Mouse (Mus musculus) activated CD4-positive, CD25-positive, alpha-beta regulatory T cell, adult 4 months (primary cell): ENCODE measurements around the gene Sult2b1. TPM values are rescaled to one million over a fixed set of nuclear protein-coding genes. Genes with fewer than 3 reads are reported as not detected.
A peak's percentile ranks its signal among the peaks of the same experiment; 100 is the strongest.

Experiments used
- ATAC-seq: one replicate; pipeline ENCODE4 v1.8.0; 2017
- polyA plus RNA-seq, 2 experiments: library from polyadenylated mRNA; unstranded; fragments of 100-300 nt; shearing (Covaris generic); gene quantifications; one replicate each; pipeline ENCODE4 v1.2.1; 2017

Gene Sult2b1
- polyA plus RNA-seq, 2 experiments from 2014 or later = 2.5 to 6.6 TPM

DNA sequence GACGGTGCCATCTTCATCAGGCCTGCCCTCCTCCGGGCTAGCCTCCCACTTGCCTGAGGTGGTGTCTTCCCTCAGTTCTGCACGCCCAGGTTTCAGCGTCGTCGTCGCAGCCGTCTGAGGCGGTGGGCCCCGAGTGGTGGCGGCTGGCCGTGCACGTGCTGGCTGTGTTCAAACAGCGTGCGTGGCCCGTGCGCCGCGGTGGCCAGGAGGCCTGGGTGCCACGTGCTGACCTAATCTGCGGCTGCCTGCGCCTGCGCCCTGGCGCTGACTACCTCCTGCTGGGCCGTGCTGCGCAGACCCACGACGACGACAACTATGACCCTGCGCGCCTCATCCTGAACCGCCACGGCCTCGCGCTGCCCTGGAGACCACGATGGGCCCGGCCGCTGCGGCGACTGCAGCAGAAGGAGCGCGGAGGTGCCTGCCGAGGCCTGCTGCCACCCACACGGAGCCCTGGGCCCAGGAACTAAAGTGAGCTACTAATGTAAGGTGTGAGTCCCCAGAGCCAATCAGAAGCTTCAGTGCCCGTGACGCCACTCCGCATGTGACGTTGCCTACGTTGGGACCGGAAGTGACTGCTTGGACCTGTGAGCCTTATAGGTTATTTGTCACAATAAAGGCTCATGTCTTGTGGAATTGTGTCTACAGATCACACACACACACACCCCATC lies 90.4 kb downstream of the Sult2b1 start, which contains the start of gene Sec1:
Gene Sec1, minus strand, starts transcription at position 482 of the 671 bp plus-strand sequence.
- no peak for ATAC-seq

- ATAC-seq = no peak
These were observed 92.1 kb downstream of the Sult2b1 start for GRCm38 (mm10) chr7:45692364-45692763.

GRCm38 (mm10) chr7:45689800-45690199 lies 94.7 kb downstream of the Sult2b1 start:
- ATAC-seq = no peak

- no peak for ATAC-seq
These were observed 95.4 kb downstream of the Sult2b1 start for GRCm38 (mm10) chr7:45689099-45689498.

DNA sequence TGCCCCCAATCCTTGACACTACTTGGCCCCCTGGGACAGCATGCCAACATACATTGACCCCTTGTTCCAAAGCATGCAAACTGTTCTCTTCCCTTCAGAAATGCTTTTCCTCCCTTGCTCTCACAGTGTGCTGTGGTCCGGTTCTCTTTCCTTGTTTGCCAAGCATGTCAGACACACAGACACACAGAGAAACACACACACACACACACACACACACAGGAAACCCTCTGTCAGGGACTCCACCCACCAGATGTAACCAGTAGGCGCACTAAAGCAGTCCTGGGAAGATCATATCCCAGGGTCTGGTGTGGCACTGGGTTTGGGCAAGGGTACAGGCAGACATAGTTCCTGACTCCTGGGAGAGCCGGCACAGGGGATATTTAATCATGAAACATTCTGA lies 97.6 kb downstream of the Sult2b1 start:
- no peak for ATAC-seq

GRCm38 (mm10) chr7:45685811-45686210 lies 98.7 kb downstream of the Sult2b1 start:
- ATAC-seq = no peak

DNA sequence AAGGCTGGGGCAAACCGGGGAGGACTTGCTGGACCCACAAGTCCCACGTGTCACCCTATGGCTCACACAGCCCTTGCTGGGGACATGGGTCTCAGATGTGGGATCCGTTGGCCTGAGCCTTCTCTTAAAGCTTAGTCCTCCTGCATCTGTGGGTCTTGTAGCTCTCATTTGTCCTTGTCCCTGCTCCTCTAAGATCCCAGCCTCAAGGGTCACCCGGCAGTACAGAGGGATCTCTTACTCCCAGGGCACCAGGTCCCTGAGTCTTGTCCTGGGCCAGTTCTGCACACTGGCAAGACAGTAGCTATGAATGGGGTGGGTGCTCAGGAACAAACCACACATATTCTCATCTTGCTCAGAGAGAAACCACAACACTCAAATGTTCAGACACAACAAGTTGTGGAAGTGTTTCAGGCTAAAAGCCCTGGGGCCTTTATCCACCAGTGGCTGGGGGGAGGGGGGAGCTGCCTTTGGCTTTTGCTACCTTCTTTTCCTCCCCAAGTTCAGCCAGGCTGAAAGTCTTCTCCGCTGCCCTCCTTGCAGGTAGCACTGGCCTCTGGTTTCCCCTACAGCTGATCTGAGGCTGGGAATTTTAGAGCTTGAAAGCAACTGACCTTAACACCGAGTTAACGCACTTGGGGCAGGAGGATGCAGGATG lies 100.9 kb downstream of the Sult2b1 start, which contains the start of gene Ntn5:
Gene Ntn5, plus strand, starts transcription at position 627 of the 655 bp plus-strand sequence.
- ATAC-seq = no peak

- ATAC-seq = peak; percentile 66
These were observed 102.0 kb downstream of the Sult2b1 start for GRCm38 (mm10) chr7:45682144-45683126.

DNA sequence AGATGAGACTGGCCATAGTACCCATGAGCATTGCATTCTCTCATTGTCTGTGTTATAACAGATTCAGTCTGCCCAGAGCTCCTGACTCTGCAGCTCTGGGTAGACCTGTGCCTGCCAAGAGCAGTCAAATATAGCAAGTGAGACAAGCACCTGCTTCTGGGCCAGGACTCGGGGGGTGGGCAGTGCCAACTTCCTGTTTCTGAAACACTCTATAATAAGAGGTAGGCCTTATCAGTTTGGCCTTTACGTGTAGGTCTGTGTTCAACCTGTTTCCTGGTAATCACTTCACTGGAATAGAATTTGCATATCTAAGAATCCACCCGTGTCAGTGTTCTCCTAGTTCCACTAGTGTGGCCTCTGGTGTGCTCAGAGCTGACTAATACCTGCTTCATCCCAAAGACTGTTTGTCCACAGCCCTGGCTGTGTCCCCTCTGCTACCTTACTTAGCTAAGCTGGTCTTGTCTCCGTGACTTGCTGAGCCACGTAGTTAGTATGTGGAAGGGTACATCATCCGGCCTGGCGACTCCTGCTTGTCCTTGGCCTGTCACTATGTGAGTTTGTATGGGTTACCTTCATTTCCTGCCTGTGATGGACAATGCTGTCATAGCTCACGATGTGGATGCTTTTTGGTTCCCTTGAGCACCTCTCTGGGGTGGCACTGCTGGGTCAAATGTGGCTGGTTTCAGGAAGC lies 103.3 kb downstream of the Sult2b1 start:
- ATAC-seq = peak; percentile 50

Other genes starting within 250 kb of the Sult2b1 start
- gene Hsd17b14, start 229.8 kb downstream of the Sult2b1 start, polyA plus RNA-seq = not detected
- gene Bcat2, start 214.5 kb downstream of the Sult2b1 start, polyA plus RNA-seq = 10 to 100 TPM; 40.9 to 56.9 TPM
- not detected for gene Fgf21, start 169.2 kb downstream of the Sult2b1 start, polyA plus RNA-seq
- gene Fut1, start 167.4 kb downstream of the Sult2b1 start, polyA plus RNA-seq = not detected
- not detected for gene Izumo1, start 162.9 kb downstream of the Sult2b1 start, polyA plus RNA-seq
- gene Rasip1, start 157.2 kb downstream of the Sult2b1 start, polyA plus RNA-seq = under 1 TPM in 1 of 2 experiments, not detected in 1; 0.50 TPM
- gene Mamstr, start 144.7 kb downstream of the Sult2b1 start, polyA plus RNA-seq = not detected
- gene Fut2, start 118.3 kb downstream of the Sult2b1 start, polyA plus RNA-seq = not detected
- gene Ntn5, start 100.6 kb downstream of the Sult2b1 start, polyA plus RNA-seq = not detected
- gene Sec1, start 90.3 kb downstream of the Sult2b1 start, polyA plus RNA-seq = not detected
- gene Car11, start 84.8 kb downstream of the Sult2b1 start, polyA plus RNA-seq = under 1 TPM in 1 of 2 experiments, not detected in 1; 0.51 TPM
- gene Dbp, start 79.6 kb downstream of the Sult2b1 start, polyA plus RNA-seq = 1 to 10 TPM; 5.2 to 8.5 TPM
- gene Rpl18, start 69.2 kb downstream of the Sult2b1 start, polyA plus RNA-seq = 1,000 to 10,000 TPM; 2,566 to 2,766 TPM
- gene Sphk2, start 66.7 kb downstream of the Sult2b1 start, polyA plus RNA-seq = 10 to 100 TPM; 10.2 to 19.6 TPM
- not detected for gene Fam83e, start 63.5 kb downstream of the Sult2b1 start, polyA plus RNA-seq
- not detected for gene Spaca4, start 58.9 kb downstream of the Sult2b1 start, polyA plus RNA-seq
- not detected for gene Lmtk3, start 931 bp downstream of the Sult2b1 start, polyA plus RNA-seq
- 10 to 100 TPM; 13.0 to 14.4 TPM for gene Cyth2, start 29.9 kb upstream of the Sult2b1 start, polyA plus RNA-seq
- gene Kcnj14, start 40.1 kb upstream of the Sult2b1 start, polyA plus RNA-seq = not detected
- gene Grwd1, start 46.3 kb upstream of the Sult2b1 start, polyA plus RNA-seq = 10 to 100 TPM; 16.1 to 25.3 TPM
- gene Kdelr1, start 88.1 kb upstream of the Sult2b1 start, polyA plus RNA-seq = 10 to 100 TPM; 23.4 to 38.5 TPM
- not detected for gene Grin2d, start 93.7 kb upstream of the Sult2b1 start, polyA plus RNA-seq
- gene Syngr4, start 112.0 kb upstream of the Sult2b1 start, polyA plus RNA-seq = not detected
- gene Tmem143, start 112.3 kb upstream of the Sult2b1 start, polyA plus RNA-seq = 1 to 10 TPM; 5.8 to 6.2 TPM
- gene Emp3, start 136.7 kb upstream of the Sult2b1 start, polyA plus RNA-seq = 100 to 1,000 TPM; 683 to 699 TPM
- 1 to 10 TPM in 1 of 2 experiments, under 1 TPM in 1; 0.96 to 2.2 TPM for gene Ccdc114, start 139.4 kb upstream of the Sult2b1 start, polyA plus RNA-seq
- not detected for gene Abcc6, start 245.6 kb upstream of the Sult2b1 start, polyA plus RNA-seq
- gene Nomo1, start 249.0 kb upstream of the Sult2b1 start, polyA plus RNA-seq = 10 to 100 TPM; 17.1 to 20.4 TPM